7 mouse cellular contexts compared by ENCODE assay signal in the genomic region with DNA sequence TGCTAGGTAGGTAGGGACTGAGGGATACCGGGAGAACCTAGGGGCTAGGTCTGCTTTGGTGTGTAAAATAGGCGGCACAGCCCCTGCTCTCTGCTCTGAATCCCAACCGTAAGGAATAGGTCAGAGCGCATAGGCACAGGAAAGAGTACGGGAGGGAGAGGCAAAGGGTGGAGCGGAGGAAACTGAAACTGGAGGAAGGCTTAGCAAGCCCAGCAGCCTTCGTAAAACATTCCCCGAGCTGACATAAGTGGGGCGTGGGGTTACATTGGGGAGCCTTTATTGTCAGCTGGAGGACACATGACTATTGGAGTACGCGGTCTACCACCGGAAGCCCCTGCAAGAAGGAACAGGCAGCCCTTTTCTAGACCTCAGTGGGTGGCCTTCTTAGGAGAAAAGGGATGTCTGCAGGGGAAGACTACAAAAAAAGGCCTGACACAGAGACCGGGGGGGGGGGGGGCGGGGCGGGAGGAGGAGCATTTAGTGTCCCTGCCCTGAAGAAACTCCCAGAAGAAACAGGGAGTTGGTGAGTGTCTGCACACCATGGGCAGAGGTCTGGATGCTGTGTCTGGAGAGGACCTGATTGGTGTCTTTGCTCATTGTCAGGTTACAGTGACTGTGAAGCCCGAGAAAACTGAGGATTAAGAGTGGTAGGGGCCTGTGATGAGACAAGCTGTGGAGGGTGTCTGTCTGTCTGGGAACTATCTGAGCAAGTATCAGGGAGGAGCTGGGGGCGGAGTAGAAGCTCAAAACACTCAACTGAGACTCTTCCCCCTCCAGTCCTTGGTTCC. TPM values are rescaled to one million over a fixed set of nuclear protein-coding genes. Genes with fewer than 3 reads are reported as not detected.
DNase-seq lines count a peak whose midpoint lies in the region; ATAC-seq lines count a peak whose summit lies in the region.

No protein-coding gene starts in this region.

- peak; percentile 2 for DNase-seq in adipocyte (ENCODE audit: low spot score)
- DNase-seq in cerebellum, adult 9-11 months: peak; percentile 40
- DNase-seq in gastrocnemius, adult 18-20 months (ENCODE audit: low spot score): peak; percentile 60
- peak; percentile 25 for DNase-seq in hindbrain, embryonic 14.5 days (ENCODE audit: low spot score)
- peak; percentile 7 to 9 for DNase-seq in left cerebral cortex, postnatal 36 days (ENCODE audit: low spot score in 2 of 2)
- DNase-seq in right cerebral cortex, postnatal 25 days: peak; percentile 8

- H3K27ac ChIP-seq in hindbrain, embryonic 14.5 days: peak overlapping the region; percentile 65

- H3K4me2 ChIP-seq in hindbrain, embryonic 14.5 days (replicated peaks): peak overlapping the region; percentile 55

- intact Hi-C loops in left cerebral cortex, postnatal 36 days (cut with DNase I): no loop called here

- 5% methylated on average over 14 of the region's 17 CpGs for WGBS in hindbrain, embryonic 14.5 days

- no peaks in the 10 kb centered on the region for H3K36me3 ChIP-seq in hindbrain, embryonic 14.5 days (replicated peaks; ENCODE audit: control insufficient read depth, insufficient read depth)

- peak; percentile 75 for ATAC-seq in hindbrain, embryonic 14.5 days (ENCODE audit: low FRiP score)
- peak; percentile 93 for ATAC-seq in megakaryocyte progenitor cell, adult 5-6 weeks (replicated peaks; ENCODE audit: poor library complexity)

- peak overlapping the region; percentile 50 for H3K9ac ChIP-seq in hindbrain, embryonic 14.5 days

- H3K4me1 ChIP-seq in hindbrain, embryonic 14.5 days (replicated peaks; ENCODE audit: control insufficient read depth, insufficient read depth, low read length): no peaks in the 10 kb centered on the region

- H3K4me3 ChIP-seq in hindbrain, embryonic 14.5 days (replicated peaks; ENCODE audit: low read length): peak overlapping the region; percentile 29

- H3K9me3 ChIP-seq in hindbrain, embryonic 14.5 days (ENCODE audit: control insufficient read depth, low read length): no peaks in the 10 kb centered on the region

- no peaks in the 10 kb centered on the region for H3K27me3 ChIP-seq in hindbrain, embryonic 14.5 days (ENCODE audit: control insufficient read depth, insufficient read depth, low read length)

RNA-seq across cellular contexts. Expression of a gene that starts 0.8 kb away (rescaled TPM):
- total RNA-seq in gastrocnemius, adult 18-20 months (2021): 1 to 10 TPM; 1.8 to 3.0 TPM
- 0.39 and 0.50 TPM in 2 replicates for polyA plus RNA-seq in hindbrain, embryonic 14.5 days (2014; fragmentation: Nextera tagmentation; extraction: Ambion mirVana)
- total RNA-seq in left cerebral cortex, postnatal 36 days (2021): 1 to 10 TPM; 1.2 to 3.0 TPM
- 0.15 and 0.44 TPM in 2 replicates for total RNA-seq in megakaryocyte progenitor cell, adult 5-6 weeks (2015)
- 0.75 TPM in 1 of 2 replicates, not detected in the other for total RNA-seq in megakaryocyte progenitor cell, adult 5-6 weeks (2017)

RNA-seq across cellular contexts. Expression of a gene that starts 19.2 kb away (rescaled TPM):
- not detected for total RNA-seq in gastrocnemius, adult 18-20 months (2021)
- polyA plus RNA-seq in hindbrain, embryonic 14.5 days (2014; fragmentation: Nextera tagmentation; extraction: Ambion mirVana): 0.12 TPM in 1 of 2 replicates, not detected in the other
- not detected for total RNA-seq in left cerebral cortex, postnatal 36 days (2021)
- total RNA-seq in megakaryocyte progenitor cell, adult 5-6 weeks (2015): not detected in 2 replicates
- total RNA-seq in megakaryocyte progenitor cell, adult 5-6 weeks (2017): not detected in 2 replicates

RNA-seq across cellular contexts. Expression of a gene that starts 30.6 kb away (rescaled TPM):
- total RNA-seq in gastrocnemius, adult 18-20 months (2021): under 1 TPM in 1 of 2 experiments, not detected in 1; 0.37 TPM
- 24.5 and 25.2 TPM in 2 replicates for polyA plus RNA-seq in hindbrain, embryonic 14.5 days (2014; fragmentation: Nextera tagmentation; extraction: Ambion mirVana)
- 10 to 100 TPM; 20.5 to 21.9 TPM for total RNA-seq in left cerebral cortex, postnatal 36 days (2021)
- total RNA-seq in megakaryocyte progenitor cell, adult 5-6 weeks (2015): 264 and 265 TPM in 2 replicates
- 31.3 and 35.6 TPM in 2 replicates for total RNA-seq in megakaryocyte progenitor cell, adult 5-6 weeks (2017)

RNA-seq across cellular contexts. Expression of a gene that starts 42.3 kb away (rescaled TPM):
- total RNA-seq in gastrocnemius, adult 18-20 months (2021): not detected
- polyA plus RNA-seq in hindbrain, embryonic 14.5 days (2014; fragmentation: Nextera tagmentation; extraction: Ambion mirVana): not detected in 2 replicates
- total RNA-seq in left cerebral cortex, postnatal 36 days (2021): not detected
- not detected in 2 replicates for total RNA-seq in megakaryocyte progenitor cell, adult 5-6 weeks (2015)
- not detected in 2 replicates for total RNA-seq in megakaryocyte progenitor cell, adult 5-6 weeks (2017)

Comparison
In these comparisons a context has a peak if more than half of its experiments do, and no peak if none do; other contexts are left out.
1. Peak in every context shown above with its lines: DNase-seq, ATAC-seq, H3K4me3 ChIP-seq and H3K27ac ChIP-seq.
2. DNase-seq: peak in every context shown above with its lines; median percentile 60 in gastrocnemius, adult 18-20 months; 40 in cerebellum, adult 9-11 months; 25 in hindbrain, embryonic 14.5 days; 8 in left cerebral cortex, postnatal 36 days; 8 in right cerebral cortex, postnatal 25 days; 2 in adipocyte.
3. RNA of a gene that starts 30.6 kb away (total RNA-seq): 31.3 to 265 TPM in megakaryocyte progenitor cell, adult 5-6 weeks and 20.5 to 21.9 TPM in left cerebral cortex, postnatal 36 days; 0.37 TPM in gastrocnemius, adult 18-20 months; every median in the first group is over 10 times any median in the second.